Mouse (Mus musculus): ENCODE data around the gene Smg1. TPM values are rescaled to one million over a fixed set of nuclear protein-coding genes. Genes with fewer than 3 reads are reported as not detected.
"Not testable (repeated sequence)": the region's sequence is repeated elsewhere in the genome, so short reads cannot be mapped to it uniquely, and the experiment has no call there.

Gene Smg1
- polyA plus RNA-seq, 1 experiment from 2014 or later, result 17.3 TPM

- no peaks in the 10 kb centered on the region for H3K27me3 ChIP-seq
- peaks cover 79% of the 10 kb centered on the region for H3K36me3 ChIP-seq
- no peak overlapping the region for H3K27ac ChIP-seq
- no peaks in the 10 kb centered on the region for H3K9me3 ChIP-seq (replicated peaks)
- no peaks in the 10 kb centered on the region for H3K4me1 ChIP-seq
- no peak overlapping the region for H3K4me3 ChIP-seq (replicated peaks)
- H3K9ac ChIP-seq, result no peak overlapping the region
- WGBS, result 88% methylated on average over 3 of the region's 3 CpGs
- no peak overlapping the region for H3K4me2 ChIP-seq
- ATAC-seq (replicated peaks; ENCODE audit: low FRiP score), result no peak
Measured at GRCm38 (mm10) chr7:118179782-118180181, 63.7 kb downstream of the Smg1 start.

- Histone ChIP-seq H3K27me3 (no peaks in the 10 kb centered on the region), H3K4me2 (no peak overlapping the region), H3K27ac (no peak overlapping the region), H3K4me3 (replicated peaks) (no peak overlapping the region), H3K4me1 (no peaks in the 10 kb centered on the region), H3K9me3 (replicated peaks) (no peaks in the 10 kb centered on the region), H3K36me3 (peaks cover 80% of the 10 kb centered on the region), H3K9ac (no peak overlapping the region)
- ATAC-seq (replicated peaks; ENCODE audit: low FRiP score), result no peak
- 73% methylated on average over 1 of the region's 1 CpGs for WGBS
Measured at GRCm38 (mm10) chr7:118175821-118176355, 67.6 kb downstream of the Smg1 start.

GRCm38 (mm10) chr7:118170125-118170524 lies 73.3 kb downstream of the Smg1 start:
- H3K4me3 ChIP-seq (replicated peaks); H3K27ac ChIP-seq; ATAC-seq (replicated peaks; ENCODE audit: low FRiP score); H3K9ac ChIP-seq; H3K4me2 ChIP-seq; H3K4me1 ChIP-seq; H3K27me3 ChIP-seq; H3K9me3 ChIP-seq (replicated peaks): not testable (repeated sequence)
- H3K36me3 ChIP-seq, result peaks cover 91% of the 10 kb centered on the region
- WGBS, result 94% methylated on average over 2 of the region's 2 CpGs

GRCm38 (mm10) chr7:118163006-118163405 lies 80.5 kb downstream of the Smg1 start:
- Histone ChIP-seq H3K27ac (no peak overlapping the region), H3K4me1 (no peaks in the 10 kb centered on the region), H3K9ac (no peak overlapping the region), H3K9me3 (replicated peaks) (no peaks in the 10 kb centered on the region), H3K4me2 (no peak overlapping the region), H3K4me3 (replicated peaks) (no peak overlapping the region), H3K27me3 (no peaks in the 10 kb centered on the region), H3K36me3 (peaks cover 77% of the 10 kb centered on the region)
- WGBS, result 87% methylated on average over 8 of the region's 8 CpGs
- ATAC-seq (replicated peaks; ENCODE audit: low FRiP score), result no peak

- H3K9ac ChIP-seq, result no peak overlapping the region
- ATAC-seq (replicated peaks; ENCODE audit: low FRiP score), result no peak
- no peaks in the 10 kb centered on the region for H3K4me1 ChIP-seq
- no peaks in the 10 kb centered on the region for H3K27me3 ChIP-seq
- H3K4me3 ChIP-seq (replicated peaks), result no peak overlapping the region
- no peak overlapping the region for H3K4me2 ChIP-seq
- no peaks in the 10 kb centered on the region for H3K9me3 ChIP-seq (replicated peaks)
- 94% methylated on average over 3 of the region's 3 CpGs for WGBS
- no peak overlapping the region for H3K27ac ChIP-seq
- H3K36me3 ChIP-seq, result peaks cover 78% of the 10 kb centered on the region
Measured at GRCm38 (mm10) chr7:118160121-118160520, 83.3 kb downstream of the Smg1 start.

- WGBS, result 87% methylated on average over 7 of the region's 7 CpGs
- Histone ChIP-seq H3K4me2 (no peak overlapping the region), H3K36me3 (peaks cover 91% of the 10 kb centered on the region), H3K27ac (no peak overlapping the region), H3K9ac (no peak overlapping the region), H3K4me1 (no peaks in the 10 kb centered on the region), H3K4me3 (replicated peaks) (no peak overlapping the region), H3K27me3 (no peaks in the 10 kb centered on the region), H3K9me3 (replicated peaks) (no peaks in the 10 kb centered on the region)
- ATAC-seq (replicated peaks; ENCODE audit: low FRiP score), result no peak
Measured at GRCm38 (mm10) chr7:118156461-118156860, 87.0 kb downstream of the Smg1 start.

GRCm38 (mm10) chr7:118154150-118154549 lies 89.3 kb downstream of the Smg1 start:
- Histone ChIP-seq H3K9ac (no peak overlapping the region), H3K4me2 (no peak overlapping the region), H3K4me1 (no peaks in the 10 kb centered on the region), H3K36me3 (peaks cover 85% of the 10 kb centered on the region), H3K9me3 (replicated peaks) (no peaks in the 10 kb centered on the region), H3K27me3 (no peaks in the 10 kb centered on the region), H3K4me3 (replicated peaks) (no peak overlapping the region), H3K27ac (no peak overlapping the region)
- ATAC-seq (replicated peaks; ENCODE audit: low FRiP score), result no peak
- 92% methylated on average over 6 of the region's 6 CpGs for WGBS

- ATAC-seq (replicated peaks; ENCODE audit: low FRiP score), result no peak
- WGBS, result 87% methylated on average over 3 of the region's 3 CpGs
- H3K27me3 ChIP-seq, result no peaks in the 10 kb centered on the region
- no peaks in the 10 kb centered on the region for H3K4me1 ChIP-seq
- H3K36me3 ChIP-seq, result peaks cover 92% of the 10 kb centered on the region
- H3K4me2 ChIP-seq, result no peak overlapping the region
- H3K27ac ChIP-seq, result no peak overlapping the region
- no peak overlapping the region for H3K9ac ChIP-seq
- no peak overlapping the region for H3K4me3 ChIP-seq (replicated peaks)
- no peaks in the 10 kb centered on the region for H3K9me3 ChIP-seq (replicated peaks)
Measured at GRCm38 (mm10) chr7:118143602-118144001, 99.9 kb downstream of the Smg1 start.

- H3K9me3 ChIP-seq (replicated peaks), result no peaks in the 10 kb centered on the region
- H3K4me1 ChIP-seq, result no peaks in the 10 kb centered on the region
- no peaks in the 10 kb centered on the region for H3K27me3 ChIP-seq
- H3K9ac ChIP-seq, result no peak overlapping the region
- H3K4me2 ChIP-seq, result no peak overlapping the region
- WGBS, result 90% methylated on average over 4 of the region's 4 CpGs
- H3K4me3 ChIP-seq (replicated peaks), result no peak overlapping the region
- no peak overlapping the region for H3K27ac ChIP-seq
- peaks cover 90% of the 10 kb centered on the region for H3K36me3 ChIP-seq
- no peak for ATAC-seq (replicated peaks; ENCODE audit: low FRiP score)
Measured at GRCm38 (mm10) chr7:118143123-118143522, 100.3 kb downstream of the Smg1 start.

- Histone ChIP-seq H3K27ac (no peak overlapping the region), H3K4me1 (no peaks in the 10 kb centered on the region), H3K9ac (no peak overlapping the region), H3K36me3 (peaks cover 93% of the 10 kb centered on the region), H3K27me3 (no peaks in the 10 kb centered on the region), H3K9me3 (replicated peaks) (no peaks in the 10 kb centered on the region), H3K4me2 (no peak overlapping the region), H3K4me3 (replicated peaks) (no peak overlapping the region)
- ATAC-seq (replicated peaks; ENCODE audit: low FRiP score), result no peak
- 92% methylated on average over 7 of the region's 7 CpGs for WGBS
Measured at GRCm38 (mm10) chr7:118141271-118141670, 102.2 kb downstream of the Smg1 start.

GRCm38 (mm10) chr7:118135128-118135527 lies 108.3 kb downstream of the Smg1 start:
- Histone ChIP-seq H3K4me3 (replicated peaks) (no peak overlapping the region), H3K4me1 (peaks cover 4% of the 10 kb centered on the region; the same call in 1 of the 2 replicates), H3K27ac (no peak overlapping the region), H3K4me2 (no peak overlapping the region), H3K36me3 (peaks cover 58% of the 10 kb centered on the region), H3K27me3 (no peaks in the 10 kb centered on the region), H3K9ac (no peak overlapping the region), H3K9me3 (replicated peaks) (no peaks in the 10 kb centered on the region)
- WGBS, result 74% methylated on average over 11 of the region's 11 CpGs
- ATAC-seq (replicated peaks; ENCODE audit: low FRiP score), result no peak

- H3K27me3 ChIP-seq, result no peaks in the 10 kb centered on the region
- peak within 1 kb of the TSS; percentile 89 for H3K4me3 ChIP-seq (replicated peaks)
- peak; percentile 98 for ATAC-seq (replicated peaks; ENCODE audit: low FRiP score)
- peaks cover 24% of the 10 kb centered on the region for H3K36me3 ChIP-seq
- under 1% methylated on average over 39 of the region's 39 CpGs for WGBS
- no peaks in the 10 kb centered on the region for H3K9me3 ChIP-seq (replicated peaks)
- H3K9ac ChIP-seq, result peak within 1 kb of the TSS; percentile 91
- peaks cover 30% of the 10 kb centered on the region for H3K4me1 ChIP-seq
- peak within 1 kb of the TSS; percentile 96 for H3K27ac ChIP-seq
- H3K4me2 ChIP-seq, result peak within 1 kb of the TSS; percentile 75
Measured at GRCm38 (mm10) chr7:118129430-118130041, 113.9 kb downstream of the Smg1 start, which contains the start of gene Arl6ip1. Gene Arl6ip1, minus strand, starts transcription at chr7:118129662.
